Mouse (Mus musculus) urinary bladder, postnatal 10 days (tissue): ENCODE data around the gene Gm14327.
"Not testable (repeated sequence)": the region's sequence is repeated elsewhere in the genome, so short reads cannot be mapped to it uniquely, and the experiment has no call there.

Experiments
- DNase-seq: peaks from one replicate; pipeline ENCODE4 v3.0.0; 2022; ENCODE audit warnings: low spot score

Gene Gm14327

DNA sequence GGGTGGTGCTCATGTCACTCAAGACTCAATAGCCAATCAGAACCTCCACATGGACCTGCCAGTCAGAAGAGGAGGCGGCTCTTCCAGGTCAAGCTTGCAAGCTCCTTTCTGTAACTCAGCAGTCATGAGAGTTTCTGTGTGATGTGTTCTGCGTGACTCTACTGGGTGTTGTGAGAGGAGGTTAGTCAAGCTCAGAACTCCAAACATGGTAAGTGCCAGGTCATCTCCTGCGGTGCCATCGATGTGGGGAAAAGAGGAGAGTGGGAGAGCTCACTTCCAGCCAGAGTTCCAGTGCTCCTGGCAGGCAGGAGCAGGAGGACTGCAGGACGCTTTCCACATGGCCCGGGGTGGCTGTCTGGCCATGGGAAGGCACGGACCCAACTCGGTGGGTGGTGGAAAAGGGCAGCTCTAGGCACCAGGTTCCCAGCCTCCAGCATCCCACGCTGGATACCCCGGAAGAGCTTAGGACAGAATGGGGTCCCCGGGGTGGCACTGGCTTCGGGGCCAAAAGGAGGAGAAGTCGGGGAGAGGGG is at the start of gene Gm14327:
Gm14327 (plus strand) TSS at position 51 of the 533 bp plus-strand sequence.
- DNase-seq: not testable (repeated sequence)

GRCm38 (mm10) chr2:177862254-177862653 is 34.6 kb upstream of the Gm14327 start:
- DNase-seq: not testable (repeated sequence)

- DNase-seq: not testable (repeated sequence)
Measured at GRCm38 (mm10) chr2:177887743-177888142, 9.2 kb upstream of the Gm14327 start.

DNA sequence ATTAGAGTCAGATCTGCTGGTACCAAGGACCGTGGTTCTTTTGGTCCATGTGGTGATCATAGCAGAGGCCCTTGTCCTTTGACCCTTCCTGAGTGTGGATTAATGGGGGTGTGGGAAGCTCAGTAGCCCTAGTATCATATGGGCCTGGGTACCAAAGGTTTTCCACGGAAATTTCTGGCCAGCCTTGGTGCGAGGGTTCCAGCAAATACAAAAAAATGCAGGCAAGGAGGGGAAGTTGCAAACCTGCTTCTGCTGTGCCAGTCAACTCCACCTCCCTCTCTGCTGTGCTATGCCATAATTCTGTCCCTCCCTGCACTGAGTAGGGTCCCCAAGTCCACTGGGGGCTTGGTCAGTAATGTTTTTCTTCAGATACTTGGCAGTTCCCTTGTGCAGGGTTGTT is 1.3 kb downstream of the Gm14327 start:
- DNase-seq: not testable (repeated sequence)

- DNase-seq: not testable (repeated sequence)
Measured at GRCm38 (mm10) chr2:177903276-177903675, 6.4 kb downstream of the Gm14327 start.

DNA sequence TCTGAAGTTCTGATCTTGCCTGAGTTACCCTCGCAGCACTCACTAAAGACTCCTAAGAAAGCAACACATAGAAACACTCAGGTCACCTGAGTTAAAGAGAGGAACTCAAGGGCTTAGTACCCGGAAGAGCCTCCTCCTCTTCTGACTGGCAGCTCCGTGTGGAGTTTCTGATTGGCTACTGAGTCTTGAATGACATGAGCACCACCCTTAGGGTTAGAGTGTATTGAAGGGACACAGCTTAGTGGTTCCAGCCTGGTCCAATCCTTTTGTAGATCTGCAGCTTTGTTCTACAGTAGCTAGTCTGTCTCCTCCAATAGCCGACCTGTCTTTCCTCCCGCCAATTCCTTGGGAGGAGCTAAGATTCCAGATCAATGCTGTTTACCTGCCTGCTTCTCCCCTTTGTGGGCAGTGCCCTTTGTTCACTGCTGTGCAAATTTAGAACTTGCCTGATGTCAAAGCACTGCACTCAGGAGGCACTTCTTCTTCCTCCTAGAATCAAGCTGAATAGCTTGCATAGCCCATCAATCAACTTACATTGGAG is 28.7 kb downstream of the Gm14327 start, which contains the start of gene Zfp972:
Zfp972 (minus strand) TSS at position 51 of the 541 bp plus-strand sequence.
- DNase-seq: not testable (repeated sequence)
